In genomic region chr3:148734194-148734749, GRCm38 (mm10) we compare ENCODE assay signal across 23 mouse cellular contexts.
A peak's percentile ranks its signal among the peaks of the same experiment; 100 is the strongest.
DNase-seq lines count a peak whose midpoint lies in the region; ATAC-seq and TF ChIP-seq lines count a peak whose summit lies in the region.
"Had no signal": no experiment of that assay in that cellular context is flagged by ENCODE, and none has a peak within 500 bp of the region (broad histone marks: within the 10 kb centered on the region; RNA-seq: fewer than 3 reads in every experiment).

No protein-coding gene starts in this region.

- 46% methylated on average over 13 of the region's 13 CpGs for WGBS in embryonic facial prominence, embryonic 12.5 days
- 70% methylated on average over 13 of the region's 13 CpGs for WGBS in embryonic facial prominence, embryonic 10.5 days
- 67% methylated on average over 13 of the region's 13 CpGs for WGBS in kidney, postnatal 0 days
- 72% methylated on average over 13 of the region's 13 CpGs for WGBS in kidney, embryonic 15.5 days

- no peak overlapping the region for H3K4me3 ChIP-seq in embryonic facial prominence, embryonic 12.5 days
- no peak overlapping the region for H3K4me3 ChIP-seq in embryonic facial prominence, embryonic 10.5 days
- H3K4me3 ChIP-seq in kidney, postnatal 0 days (replicated peaks; ENCODE audit: low read depth, low read length) = no peak overlapping the region
- no peak overlapping the region for H3K4me3 ChIP-seq in kidney, embryonic 15.5 days (replicated peaks)
- no peak overlapping the region for H3K4me3 ChIP-seq in testis, adult 2 months (ENCODE audit: control insufficient read depth, low read depth, low read length)
- H3K4me3 ChIP-seq: forebrain, embryonic 15.5 days; left cerebral cortex, adult 2 months had no signal

- H3K4me2 ChIP-seq in embryonic facial prominence, embryonic 12.5 days (replicated peaks) = 0 out of 2 replicates have a peak overlapping the region, but pooled peaks have one; percentile 1
- H3K4me2 ChIP-seq in kidney, postnatal 0 days (ENCODE audit: low read length) = 0 out of 2 replicates have a peak overlapping the region, but pooled peaks have one; percentile 18
- no peak overlapping the region for H3K4me2 ChIP-seq in kidney, embryonic 15.5 days

- no peak for TF ChIP-seq CTCF in kidney, postnatal 0 days (IDR thresholded peaks at IDR 0.05; ENCODE audit: low read depth)
- no peak for TF ChIP-seq CTCF in testis, adult 2 months (IDR thresholded peaks at IDR 0.05; ENCODE audit: control insufficient read depth, insufficient read depth, insufficient replicate concordance, low read depth, low read length)

- H3K27ac ChIP-seq in embryonic facial prominence, embryonic 12.5 days = peak overlapping the region; percentile 42; the same call in 1 of the 2 replicates
- no peak overlapping the region for H3K27ac ChIP-seq in embryonic facial prominence, embryonic 10.5 days (replicated peaks)
- no peak overlapping the region for H3K27ac ChIP-seq in kidney, postnatal 0 days
- no peak overlapping the region for H3K27ac ChIP-seq in kidney, embryonic 15.5 days
- peak overlapping the region; percentile 16; the same call in 1 of the 2 replicates for H3K27ac ChIP-seq in testis, adult 2 months (ENCODE audit: control insufficient read depth, insufficient read depth, low read depth, low read length)
- H3K27ac ChIP-seq: forebrain, embryonic 15.5 days; left cerebral cortex, adult 2 months; liver, embryonic 14.5 days; stomach, postnatal 0 days had no signal

- no peak overlapping the region for H3K9ac ChIP-seq in embryonic facial prominence, embryonic 12.5 days
- H3K9ac ChIP-seq in kidney, postnatal 0 days (ENCODE audit: low read depth, low read length) = no peak overlapping the region
- H3K9ac ChIP-seq in kidney, embryonic 15.5 days = no peak overlapping the region
- H3K9ac ChIP-seq: forebrain, embryonic 15.5 days; liver, embryonic 14.5 days had no signal

- H3K9me3 ChIP-seq in embryonic facial prominence, embryonic 12.5 days = no peaks in the 10 kb centered on the region
- H3K9me3 ChIP-seq in embryonic facial prominence, embryonic 10.5 days = no peaks in the 10 kb centered on the region
- no peaks in the 10 kb centered on the region for H3K9me3 ChIP-seq in kidney, postnatal 0 days (replicated peaks; ENCODE audit: low read length)
- H3K9me3 ChIP-seq in kidney, embryonic 15.5 days (replicated peaks) = no peaks in the 10 kb centered on the region
- H3K9me3 ChIP-seq: forebrain, embryonic 15.5 days had no signal

- H3K4me1 ChIP-seq in embryonic facial prominence, embryonic 12.5 days = peaks cover 8% of the 10 kb centered on the region
- H3K4me1 ChIP-seq in embryonic facial prominence, embryonic 10.5 days = peaks cover 20% of the 10 kb centered on the region
- peaks cover 4% of the 10 kb centered on the region for H3K4me1 ChIP-seq in kidney, postnatal 0 days (replicated peaks; ENCODE audit: insufficient read depth, low read length)
- peaks cover 15% of the 10 kb centered on the region for H3K4me1 ChIP-seq in kidney, embryonic 15.5 days
- H3K4me1 ChIP-seq in testis, adult 2 months (ENCODE audit: control insufficient read depth, insufficient read depth, low read length) = no peaks in the 10 kb centered on the region
- H3K4me1 ChIP-seq: forebrain, embryonic 15.5 days had no signal

- TF ChIP-seq POLR2A in testis, adult 2 months (IDR thresholded peaks at IDR 0.05; ENCODE audit: control insufficient read depth, low read depth, low read length) = no peak

- no peaks in the 10 kb centered on the region for H3K27me3 ChIP-seq in embryonic facial prominence, embryonic 12.5 days
- 0 out of 2 replicates have a peak, but pooled peaks cover 5% of the 10 kb centered on the region for H3K27me3 ChIP-seq in embryonic facial prominence, embryonic 10.5 days (replicated peaks; ENCODE audit: low read depth, poor library complexity, severe bottlenecking)
- H3K27me3 ChIP-seq in kidney, postnatal 0 days (ENCODE audit: insufficient read depth, low read length) = no peaks in the 10 kb centered on the region
- no peaks in the 10 kb centered on the region for H3K27me3 ChIP-seq in kidney, embryonic 15.5 days
- no peaks in the 10 kb centered on the region for H3K27me3 ChIP-seq in testis, adult 2 months (ENCODE audit: control insufficient read depth, insufficient read depth, low read length)
- H3K27me3 ChIP-seq: forebrain, embryonic 15.5 days had no signal

- no peak for ATAC-seq in embryonic facial prominence, embryonic 12.5 days (ENCODE audit: insufficient number of reproducible peaks, insufficient read depth, low FRiP score, low TSS enrichment)
- no peak for ATAC-seq in kidney, postnatal 0 days (replicated peaks; ENCODE audit: low FRiP score, low read depth)
- no peak for ATAC-seq in kidney, embryonic 15.5 days (replicated peaks; ENCODE audit: low FRiP score)
- ATAC-seq: CD4-positive, CD25-positive, alpha-beta regulatory T cell, adult 4 months; forebrain, embryonic 15.5 days had no signal

- DNase-seq in embryonic facial prominence, embryonic 10.5 days (ENCODE audit: low spot score) = no peak
- peak; percentile 12 for DNase-seq in kidney, postnatal 0 days (ENCODE audit: low spot score)
- no peak for DNase-seq in testis, postnatal 10 days (ENCODE audit: low spot score)
- no peak for DNase-seq in kidney, adult 8-10 months
- no peak for DNase-seq in thymus, adult 18-20 months
- DNase-seq: adrenal gland, postnatal 25 days; cerebellum, adult 11 months; cerebellum, postnatal 10 days; gastrocnemius, postnatal 36 days; kidney, adult 9 months; layer of hippocampus, adult 9-11 months; left cerebral cortex, postnatal 4 days; lung, postnatal 10 days; right cerebral cortex, postnatal 4 days; thymus, postnatal 25 days had no signal

- H3K36me3 ChIP-seq in embryonic facial prominence, embryonic 12.5 days = no peaks in the 10 kb centered on the region
- no peaks in the 10 kb centered on the region for H3K36me3 ChIP-seq in embryonic facial prominence, embryonic 10.5 days (replicated peaks)
- H3K36me3 ChIP-seq in kidney, postnatal 0 days (ENCODE audit: insufficient read depth, low read length) = no peaks in the 10 kb centered on the region
- H3K36me3 ChIP-seq in kidney, embryonic 15.5 days = no peaks in the 10 kb centered on the region
- H3K36me3 ChIP-seq in testis, adult 2 months (ENCODE audit: control insufficient read depth, insufficient read depth, low read length) = no peaks in the 10 kb centered on the region
- H3K36me3 ChIP-seq: forebrain, embryonic 15.5 days had no signal

Comparison
In these comparisons a context has a peak if more than half of its experiments do, and no peak if none do; other contexts are left out.
1. H3K27ac ChIP-seq: peak in embryonic facial prominence, embryonic 12.5 days (single experiment) and testis, adult 2 months (single experiment); none in embryonic facial prominence, embryonic 10.5 days (single experiment), kidney, postnatal 0 days (single experiment) and kidney, embryonic 15.5 days (single experiment).